Mouse (Mus musculus) lung, postnatal 14 days (tissue): Measurements from ENCODE around the gene Sh2d1b2.
"Not testable (repeated sequence)": the region's sequence is repeated elsewhere in the genome, so short reads cannot be mapped to it uniquely, and the experiment has no call there.

Experiments
- DNase-seq: peaks from one replicate; pipeline ENCODE4 v3.0.0; 2021

The Sh2d1b2 gene

GRCm38 (mm10) chr1:170232688-170233087, at the start of gene Sh2d1b2:
TSS of gene Sh2d1b2 (plus strand) at chr1:170232749.
- DNase-seq = not testable (repeated sequence)

- DNase-seq = no peak
Measured at GRCm38 (mm10) chr1:170185137-170185536, 47.4 kb upstream of the Sh2d1b2 start.

DNA sequence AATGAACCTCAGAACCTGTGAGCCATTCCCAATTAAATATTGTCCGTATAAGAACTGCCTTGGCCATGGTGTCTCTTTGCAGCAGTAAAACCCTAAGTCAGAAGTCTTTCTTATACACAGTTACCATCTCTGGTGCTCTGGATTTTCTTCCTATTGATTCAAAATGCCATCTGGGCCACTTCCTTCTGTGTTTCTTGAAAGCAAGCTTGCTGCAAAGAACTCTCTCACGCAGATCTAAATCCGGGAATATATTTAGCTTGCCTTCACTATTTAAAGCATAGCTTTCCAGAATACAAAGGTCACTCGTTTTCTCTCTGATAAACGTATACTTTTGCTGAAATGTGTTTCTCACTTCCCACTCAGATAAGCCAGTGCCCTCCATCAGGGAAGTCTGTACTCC, 46.0 kb upstream of the Sh2d1b2 start:
- no peak for DNase-seq

- peak; percentile 53 for DNase-seq
Measured at GRCm38 (mm10) chr1:170188601-170189000, 43.9 kb upstream of the Sh2d1b2 start.

DNA sequence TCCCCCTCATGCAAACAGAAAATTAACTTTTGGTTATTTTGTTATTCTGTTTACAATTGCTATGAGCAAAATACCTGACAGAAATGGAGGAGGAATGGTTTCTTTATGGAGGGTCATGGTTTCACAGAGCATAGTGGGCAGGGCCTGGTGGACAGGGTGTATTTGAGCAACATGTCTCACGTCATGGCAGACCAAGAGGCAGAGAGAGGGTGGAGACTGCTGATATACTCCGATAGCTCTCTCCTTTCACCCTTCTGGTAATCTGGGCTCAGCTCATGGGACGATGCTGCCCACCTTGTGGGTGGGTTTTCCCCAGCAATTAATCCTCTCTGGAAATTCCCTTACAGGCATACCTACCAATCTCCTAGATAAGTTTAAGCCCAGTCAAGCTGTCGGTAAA, 42.3 kb upstream of the Sh2d1b2 start:
- DNase-seq = no peak

GRCm38 (mm10) chr1:170191925-170192324, 40.6 kb upstream of the Sh2d1b2 start:
- DNase-seq = no peak

DNA sequence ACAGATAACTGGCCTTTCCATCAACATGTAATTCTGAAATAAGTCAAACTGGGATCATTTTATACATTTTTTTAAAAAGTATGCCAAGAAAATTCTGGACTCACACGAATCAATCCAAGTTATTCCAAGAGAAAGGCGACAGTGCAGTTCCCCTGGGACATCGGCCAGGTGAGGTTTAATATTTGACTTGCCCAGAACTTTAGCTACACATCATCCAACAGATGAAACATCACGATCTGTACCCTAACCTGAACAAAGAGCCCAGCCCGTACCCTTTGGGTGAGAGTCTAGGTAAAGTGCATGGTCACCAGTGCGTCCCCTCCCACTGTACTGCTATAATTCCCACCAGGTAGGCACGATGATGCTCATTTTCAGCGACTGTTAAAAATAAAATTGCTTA, 36.3 kb upstream of the Sh2d1b2 start:
- DNase-seq = no peak

- DNase-seq = peak; percentile 43
Measured at GRCm38 (mm10) chr1:170200379-170200778, 32.2 kb upstream of the Sh2d1b2 start.

GRCm38 (mm10) chr1:170206395-170206794, 26.2 kb upstream of the Sh2d1b2 start:
- DNase-seq = no peak

DNA sequence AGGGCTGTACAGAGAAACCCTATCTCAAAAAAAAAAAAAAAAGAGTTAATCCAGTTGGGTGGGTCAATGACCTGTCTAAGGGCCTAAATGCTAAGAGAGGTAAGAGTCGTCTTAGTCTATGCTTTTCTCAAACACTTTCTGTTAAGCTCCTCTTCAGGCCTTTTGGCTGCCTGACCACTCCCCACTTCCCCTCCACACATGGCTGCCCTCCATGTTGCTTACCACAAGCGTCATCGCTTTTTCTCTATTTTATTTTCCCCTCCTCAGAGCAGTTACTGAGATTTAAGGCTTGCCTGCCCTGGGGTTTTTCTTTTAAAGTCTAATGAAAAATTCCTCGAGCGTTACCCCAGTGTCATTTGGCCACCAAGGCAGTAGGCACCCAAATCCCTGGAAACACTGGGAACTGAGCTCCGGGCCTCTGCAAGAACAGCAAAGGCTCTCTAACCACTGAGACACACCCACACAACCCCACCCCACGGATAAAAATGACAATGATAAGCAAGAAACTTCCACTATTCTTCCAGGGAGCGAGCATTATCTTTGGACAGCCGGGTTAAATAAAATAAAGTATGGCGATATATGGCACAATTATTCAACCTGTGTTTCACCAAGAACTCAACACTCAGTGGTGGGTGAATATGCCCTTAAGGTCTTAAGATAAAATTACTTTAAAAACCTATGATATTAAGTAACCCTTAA, 19.2 kb upstream of the Sh2d1b2 start:
- no peak for DNase-seq

- no peak for DNase-seq
Measured at GRCm38 (mm10) chr1:170214383-170214756, 18.2 kb upstream of the Sh2d1b2 start.

GRCm38 (mm10) chr1:170214757-170215522, 17.6 kb upstream of the Sh2d1b2 start, which contains the start of gene Uhmk1:
TSS of gene Uhmk1 (minus strand) at chr1:170215397.
- peak; percentile 91 for DNase-seq

DNA sequence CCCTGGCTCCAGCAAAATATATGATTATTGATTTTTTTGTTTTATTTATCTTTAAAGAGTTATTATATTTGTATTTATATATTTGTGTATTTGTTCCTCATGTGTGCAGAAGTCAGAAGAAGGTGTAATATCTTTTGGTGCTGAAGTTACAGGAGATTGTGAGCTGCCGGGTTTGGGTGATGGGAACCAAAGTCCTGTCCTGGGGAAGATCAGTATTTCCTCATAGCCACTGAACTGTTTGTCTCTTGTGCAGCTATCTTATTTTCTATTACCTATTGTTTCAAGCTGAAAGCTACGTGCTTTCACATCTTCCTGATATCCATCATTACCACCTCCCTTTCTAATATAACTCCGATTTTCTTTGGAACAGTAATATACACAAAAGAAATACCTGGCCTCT, 17.0 kb upstream of the Sh2d1b2 start:
- no peak for DNase-seq

DNA sequence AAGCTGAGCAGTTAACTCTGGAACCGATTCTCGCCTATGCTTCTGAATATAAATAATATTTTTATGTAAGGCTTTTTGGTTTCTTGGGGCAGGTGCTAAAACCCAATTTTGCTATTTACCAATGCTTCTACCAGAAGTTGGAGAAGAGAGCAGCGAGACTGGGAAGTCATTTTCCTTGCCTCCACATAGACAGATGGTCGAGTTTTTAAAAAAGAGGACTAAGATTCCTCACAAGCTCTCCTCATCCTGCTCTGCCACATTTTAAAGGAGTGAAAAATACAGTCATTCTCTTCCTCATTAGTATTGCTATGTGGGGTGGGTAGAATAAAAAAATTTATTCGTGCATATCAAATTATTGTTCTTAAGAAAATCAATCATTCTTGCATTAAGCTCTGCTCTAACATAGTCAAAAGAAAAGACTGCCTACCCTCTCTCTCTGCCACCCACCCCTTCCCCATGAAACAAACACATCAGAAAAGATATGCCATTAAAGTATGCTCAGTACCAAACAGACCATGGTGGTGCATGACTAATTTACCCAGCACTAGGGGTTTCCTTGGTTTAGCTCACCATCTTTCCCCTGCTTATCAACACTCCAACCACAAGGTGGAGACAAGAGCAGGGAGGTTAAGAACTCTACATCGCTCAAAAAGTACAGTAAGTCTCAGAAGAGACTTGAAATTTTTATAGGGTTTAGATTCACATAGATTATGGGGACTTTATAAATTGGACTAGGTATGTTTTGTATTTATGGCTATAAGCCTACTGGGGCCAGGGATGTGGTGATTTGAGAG, 14.3 kb upstream of the Sh2d1b2 start:
- no peak for DNase-seq

GRCm38 (mm10) chr1:170220351-170220750, 12.2 kb upstream of the Sh2d1b2 start:
- no peak for DNase-seq

- no peak for DNase-seq
Measured at GRCm38 (mm10) chr1:170223276-170223675, 9.3 kb upstream of the Sh2d1b2 start.

DNA sequence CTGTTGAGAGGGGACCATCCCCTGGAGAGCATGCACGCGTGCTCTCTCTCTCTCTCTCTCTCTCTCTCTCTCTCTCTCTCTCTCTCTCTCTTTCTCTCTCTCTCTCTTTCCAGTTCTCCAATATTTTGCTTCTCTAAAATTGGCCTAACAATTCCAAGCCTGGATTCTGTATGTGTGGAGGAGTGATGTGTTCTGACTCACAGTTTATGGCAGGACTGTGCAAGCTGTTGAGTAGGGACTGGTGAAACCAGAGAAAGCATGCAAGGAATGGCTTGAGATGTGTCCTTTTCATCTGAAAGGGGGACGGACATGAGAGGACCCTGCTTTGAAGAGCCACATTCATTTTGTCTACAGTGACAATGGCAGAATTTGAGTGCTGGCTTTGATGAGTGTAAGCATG, 12.5 kb downstream of the Sh2d1b2 start:
- DNase-seq = no peak

- DNase-seq = no peak
Measured at GRCm38 (mm10) chr1:170254893-170255559, 22.5 kb downstream of the Sh2d1b2 start.

DNA sequence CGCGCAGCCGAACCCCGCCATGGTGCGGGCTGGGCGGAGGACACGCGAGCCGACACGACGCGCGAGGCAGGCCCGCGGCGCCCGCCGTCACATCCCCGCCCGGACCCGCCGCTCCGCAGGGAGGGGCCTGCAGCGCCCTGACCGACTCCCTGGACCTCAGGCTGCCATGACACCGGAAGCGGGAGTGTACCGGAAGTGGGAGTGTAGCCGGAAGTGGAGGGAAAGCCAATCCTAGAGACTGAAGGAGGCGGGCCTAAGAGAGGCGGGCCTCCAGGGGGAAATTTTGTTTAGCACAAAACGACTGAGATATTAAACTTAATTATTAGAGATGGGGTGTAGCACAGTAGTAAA, 23.0 kb downstream of the Sh2d1b2 start:
- DNase-seq = peak; percentile 81

- no peak for DNase-seq
Measured at GRCm38 (mm10) chr1:170270281-170270680, 37.7 kb downstream of the Sh2d1b2 start.

DNA sequence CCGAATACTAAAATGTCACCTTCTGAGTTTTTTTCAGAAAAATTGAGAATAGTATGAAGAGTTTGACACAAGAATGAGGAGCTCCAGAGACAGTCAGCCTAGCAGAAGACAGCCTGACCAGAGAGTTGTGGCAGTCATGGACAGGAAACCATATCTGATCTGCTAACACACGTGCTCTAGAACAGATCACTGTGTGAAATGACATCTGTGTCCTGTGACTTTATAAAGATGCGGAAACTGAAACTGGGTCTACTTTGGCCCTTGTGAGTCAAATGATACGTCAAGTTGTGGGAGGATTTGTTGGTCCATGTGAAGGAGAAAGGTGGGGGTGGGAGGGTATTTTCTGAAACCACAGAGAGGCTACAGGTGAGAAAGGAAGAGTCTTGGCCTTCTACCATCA, 38.1 kb downstream of the Sh2d1b2 start:
- DNase-seq = no peak

- DNase-seq = no peak
Measured at GRCm38 (mm10) chr1:170273252-170273651, 40.7 kb downstream of the Sh2d1b2 start.

DNA sequence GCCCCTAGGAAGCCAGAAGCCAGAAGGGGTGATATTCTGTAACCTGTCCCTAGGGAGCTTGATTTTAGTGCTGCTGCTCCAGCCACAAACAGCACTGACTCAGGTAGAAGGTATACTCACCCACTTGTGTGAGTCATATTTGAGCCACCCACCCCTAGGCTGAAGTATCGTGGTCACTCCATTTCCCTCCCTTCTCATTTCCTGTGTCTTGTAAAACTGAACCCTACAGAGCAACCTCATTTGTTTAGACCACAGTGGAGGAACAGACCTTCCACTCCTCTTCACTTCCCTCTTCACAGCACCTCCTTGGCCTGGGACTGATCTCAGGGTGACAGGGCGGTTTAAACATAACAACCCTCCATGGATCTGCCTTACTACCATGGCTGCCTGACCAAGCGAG, 44.5 kb downstream of the Sh2d1b2 start, which contains the start of gene Sh2d1b1:
Gene Sh2d1b1, plus strand, starts transcription at position 305 of the 400 bp plus-strand sequence.
- DNase-seq = no peak
